Mouse (Mus musculus) adrenal gland, postnatal 25 days (tissue): ENCODE measurements around the gene Pdzd7. TPM values are rescaled to one million over a fixed set of nuclear protein-coding genes. Genes with fewer than 3 reads are reported as not detected.

Source experiments
- DNase-seq: peaks from one replicate; pipeline ENCODE4 v3.0.0; 2021; ENCODE audit warnings: mixed read lengths
- total RNA-seq: library from RNA; stranded (reverse); gene quantifications from 2 replicates; pipeline ENCODE4 v1.2.3, GENCODE M21; 2021

Pdzd7 gene
- total RNA-seq, 1 experiment from 2014 or later: 0.52 TPM

DNA sequence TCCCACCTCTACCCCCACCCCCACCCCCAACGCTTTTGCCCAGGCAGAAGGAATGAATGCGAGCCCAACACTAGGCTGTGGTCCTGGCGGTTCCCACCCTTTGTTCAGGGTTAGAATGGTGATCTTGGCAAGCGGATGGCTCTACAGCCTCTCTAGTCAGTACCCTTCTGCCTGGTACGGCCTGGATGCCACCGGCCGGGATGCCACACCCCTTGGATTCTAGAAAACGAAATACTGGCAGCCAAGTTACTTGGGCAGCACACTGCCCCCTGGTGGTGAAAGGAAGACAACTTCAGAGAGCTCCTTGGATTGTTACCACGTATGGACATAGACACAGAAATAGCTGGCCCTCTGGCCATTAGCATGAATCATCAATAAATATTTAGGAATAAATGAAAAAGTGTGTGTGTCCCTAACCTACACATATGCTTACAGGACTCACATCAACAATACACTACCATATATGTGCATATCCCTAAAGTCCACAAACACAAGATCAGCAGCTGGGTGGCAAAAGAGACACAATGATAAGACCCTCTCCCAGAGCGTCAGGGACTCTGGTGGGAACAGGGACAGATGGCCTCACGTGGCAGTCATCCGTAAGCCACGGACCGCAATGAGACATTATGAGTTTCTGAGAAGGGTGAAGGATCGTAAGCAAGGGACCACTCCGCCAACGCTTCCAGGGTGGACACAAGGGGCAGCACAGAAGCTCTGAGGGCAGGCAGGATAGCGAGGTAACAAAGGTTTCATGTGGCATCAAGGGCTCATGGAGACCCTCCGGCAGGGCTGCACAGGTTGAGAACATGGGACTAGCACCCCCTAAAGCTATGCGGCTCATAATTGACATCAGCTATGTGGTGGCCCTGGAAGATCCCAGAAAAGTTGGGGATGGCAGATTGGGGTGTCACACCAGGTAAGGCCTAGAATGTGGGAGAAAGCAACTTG, 14.5 kb downstream of the Pdzd7 start:
- peak; percentile 75 for DNase-seq

DNA sequence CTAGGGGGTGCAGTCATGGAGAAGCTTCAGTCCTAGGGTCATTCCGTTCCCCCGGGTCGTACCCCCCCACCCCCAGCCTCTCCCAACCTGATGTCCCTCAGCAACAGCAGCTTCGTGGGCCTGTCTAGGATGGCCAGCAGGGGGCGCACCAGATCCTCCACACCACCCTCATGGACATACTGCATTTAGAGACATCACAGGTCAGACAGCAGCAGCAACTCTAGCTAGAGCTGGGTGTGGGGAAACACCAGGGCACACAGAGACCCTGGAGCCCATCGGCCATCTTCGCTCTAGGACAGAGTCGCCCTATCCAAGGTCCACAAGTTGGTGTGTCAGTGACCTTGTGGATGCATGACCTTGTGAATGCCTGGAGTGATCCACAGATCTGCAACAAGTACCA, 15.4 kb downstream of the Pdzd7 start:
- DNase-seq: peak; percentile 71

DNA sequence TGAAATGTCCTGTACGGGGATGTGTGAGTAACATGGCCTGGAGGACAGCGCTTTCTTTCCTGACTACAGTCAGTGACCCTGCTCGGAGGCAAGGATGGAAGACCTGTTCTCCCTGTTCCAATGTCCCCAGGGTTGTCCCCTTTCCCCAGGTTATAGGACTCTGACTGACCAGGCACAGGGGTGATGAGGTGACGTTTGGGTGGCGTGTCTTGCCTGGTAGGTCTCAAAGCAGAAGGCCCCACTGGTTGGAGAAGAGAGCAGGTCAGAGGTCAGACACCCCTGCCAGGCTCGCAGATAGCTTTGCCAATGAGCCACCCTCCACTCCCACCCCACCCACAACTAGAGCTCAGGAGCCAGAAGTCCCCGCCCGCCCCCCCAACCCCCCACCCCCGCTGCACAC, 15.9 kb downstream of the Pdzd7 start:
- no peak for DNase-seq

GRCm38 (mm10) chr19:45028746-45029145, 16.8 kb downstream of the Pdzd7 start:
- no peak for DNase-seq

GRCm38 (mm10) chr19:45027848-45028247, 17.7 kb downstream of the Pdzd7 start:
- DNase-seq: no peak

- no peak for DNase-seq
These were observed 18.4 kb downstream of the Pdzd7 start for GRCm38 (mm10) chr19:45026958-45027670.

DNA sequence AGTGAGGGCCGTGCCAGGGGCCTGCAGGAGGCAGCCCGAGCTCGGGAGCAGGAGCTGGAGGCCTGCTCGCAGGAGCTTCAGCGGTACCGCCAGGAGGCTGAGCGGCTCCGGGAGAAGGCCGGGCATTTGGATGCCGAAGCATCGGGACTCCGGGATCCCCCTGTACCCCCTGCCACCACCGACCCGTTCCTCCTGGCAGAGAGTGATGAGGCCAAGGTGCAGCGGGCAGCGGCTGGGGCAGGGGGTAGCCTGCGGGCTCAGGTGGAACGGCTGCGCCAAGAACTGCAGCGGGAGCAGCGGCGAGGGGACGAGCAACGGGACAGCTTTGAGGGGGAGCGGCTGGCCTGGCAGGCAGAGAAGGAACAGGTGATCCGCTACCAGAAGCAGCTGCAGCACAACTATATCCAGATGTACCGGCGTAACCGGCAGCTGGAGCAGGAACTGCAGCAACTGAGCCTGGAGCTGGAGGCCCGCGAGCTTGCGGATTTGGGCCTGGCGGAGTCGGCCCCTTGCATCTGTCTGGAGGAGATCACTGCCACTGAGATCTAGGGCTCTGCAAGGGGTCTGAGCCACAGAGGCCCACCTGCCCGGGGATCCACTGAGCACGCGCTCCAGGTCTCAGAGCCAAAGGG, 19.5 kb downstream of the Pdzd7 start:
- DNase-seq: no peak

GRCm38 (mm10) chr19:45024775-45025174, 20.7 kb downstream of the Pdzd7 start:
- no peak for DNase-seq

- DNase-seq: no peak
These were observed 21.5 kb downstream of the Pdzd7 start for GRCm38 (mm10) chr19:45023993-45024392.

DNA sequence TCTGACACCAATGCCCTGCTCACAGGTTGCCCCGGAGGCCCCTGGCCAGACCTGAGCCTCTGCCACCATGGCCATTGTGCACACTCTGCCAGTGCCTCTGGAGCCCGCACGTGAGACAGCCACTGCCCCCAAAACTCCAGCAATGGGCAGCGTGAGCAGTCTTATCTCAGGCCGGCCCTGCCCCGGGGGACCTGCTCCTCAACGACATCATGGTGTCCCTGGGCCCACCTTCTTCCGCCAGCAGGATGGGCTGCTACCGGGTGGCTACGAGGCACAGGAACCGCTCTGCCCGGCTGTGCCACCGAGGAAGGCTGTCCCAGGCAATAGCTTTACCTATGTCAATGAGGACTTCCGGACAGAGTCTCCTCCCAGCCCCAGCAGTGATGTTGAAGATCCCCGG, 24.2 kb downstream of the Pdzd7 start:
- DNase-seq: no peak

DNA sequence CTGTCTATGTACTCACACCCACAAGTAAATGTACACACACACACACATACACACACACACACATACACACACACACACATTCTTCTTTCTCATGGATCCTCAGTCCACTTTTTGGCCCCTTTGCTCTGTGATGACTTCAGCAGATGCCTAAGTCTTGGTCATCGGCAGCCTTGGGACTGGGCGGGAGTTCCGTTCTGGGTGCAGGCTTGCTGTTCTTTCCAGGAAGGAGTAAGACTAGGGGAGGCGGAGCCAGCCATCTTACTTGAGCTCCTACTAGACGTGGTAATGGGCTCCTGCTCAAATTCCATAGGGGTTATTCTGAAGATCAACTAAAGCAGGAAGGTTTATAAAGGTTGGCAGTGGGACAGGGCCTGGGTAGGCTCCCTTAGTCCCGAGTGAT, 25.2 kb downstream of the Pdzd7 start:
- DNase-seq: peak; percentile 72

GRCm38 (mm10) chr19:45018351-45018831, 27.1 kb downstream of the Pdzd7 start:
- no peak for DNase-seq

- DNase-seq: peak; percentile 93
These were observed 27.6 kb downstream of the Pdzd7 start for GRCm38 (mm10) chr19:45017909-45018308.

DNA sequence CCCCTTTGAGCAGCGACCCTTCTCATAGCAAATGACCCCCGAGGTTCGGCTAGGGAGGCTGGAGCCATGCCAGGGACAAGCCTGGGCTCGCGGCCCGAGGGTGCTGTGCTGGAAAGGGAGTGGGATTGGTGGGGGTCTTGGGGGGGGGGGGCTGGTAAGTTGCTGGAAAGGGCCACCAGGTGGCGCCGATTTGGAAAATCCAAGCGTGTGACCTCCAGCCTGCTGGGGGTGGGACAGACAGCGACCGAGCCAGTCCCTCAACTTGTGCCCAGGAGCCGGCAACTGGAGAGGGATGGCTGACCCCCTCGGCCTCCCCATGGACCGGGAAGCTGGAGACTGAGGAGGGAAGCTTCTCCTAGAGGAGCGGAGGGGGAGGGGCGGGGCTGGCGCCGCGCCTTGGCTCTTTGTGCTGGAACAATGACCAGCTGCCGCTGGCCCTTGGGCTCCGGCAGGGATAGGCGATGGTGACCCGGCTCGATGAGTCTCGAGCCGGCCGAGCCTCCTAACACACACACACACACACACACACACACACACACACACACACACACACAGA, 28.2 kb downstream of the Pdzd7 start:
- peak; percentile 82 for DNase-seq

GRCm38 (mm10) chr19:45016341-45017215, 28.9 kb downstream of the Pdzd7 start:
- DNase-seq: peak; percentile 82

DNA sequence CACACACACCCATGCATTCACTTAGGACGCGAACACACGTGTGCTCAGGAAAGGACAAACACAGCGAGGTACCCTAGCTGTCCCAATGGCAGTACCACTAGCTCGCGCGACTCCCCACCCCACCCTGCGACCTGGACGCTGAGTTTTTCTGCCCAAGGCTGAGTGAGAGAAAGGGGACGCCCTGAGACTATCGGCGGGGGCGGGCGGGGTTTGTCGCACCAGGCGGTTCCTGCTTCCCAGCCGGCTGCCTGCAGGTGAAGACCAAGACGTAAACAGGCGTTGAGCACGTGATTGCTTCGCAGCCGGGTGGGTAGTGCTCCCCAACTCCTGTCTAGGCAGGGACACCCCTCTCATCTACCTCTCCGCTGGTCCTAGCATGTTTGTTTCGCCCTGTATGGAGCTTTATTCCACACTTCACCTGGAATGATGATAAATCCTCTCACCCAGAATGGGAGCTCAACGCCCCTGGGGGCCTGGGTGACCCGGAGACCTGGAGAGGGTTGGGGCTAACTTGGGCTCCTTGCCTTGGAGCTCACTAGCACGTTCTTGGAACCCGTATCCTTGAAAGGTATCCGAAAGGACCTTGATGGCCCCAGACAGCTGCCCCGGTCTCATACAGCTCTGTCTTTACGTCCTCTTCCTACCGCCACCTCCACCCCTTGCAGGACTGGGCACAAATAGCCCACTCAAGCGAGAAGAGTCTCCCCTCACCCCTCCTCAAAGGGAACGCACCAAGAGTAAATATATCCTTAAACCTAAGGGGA, 29.8 kb downstream of the Pdzd7 start:
- DNase-seq: peak; percentile 75

DNA sequence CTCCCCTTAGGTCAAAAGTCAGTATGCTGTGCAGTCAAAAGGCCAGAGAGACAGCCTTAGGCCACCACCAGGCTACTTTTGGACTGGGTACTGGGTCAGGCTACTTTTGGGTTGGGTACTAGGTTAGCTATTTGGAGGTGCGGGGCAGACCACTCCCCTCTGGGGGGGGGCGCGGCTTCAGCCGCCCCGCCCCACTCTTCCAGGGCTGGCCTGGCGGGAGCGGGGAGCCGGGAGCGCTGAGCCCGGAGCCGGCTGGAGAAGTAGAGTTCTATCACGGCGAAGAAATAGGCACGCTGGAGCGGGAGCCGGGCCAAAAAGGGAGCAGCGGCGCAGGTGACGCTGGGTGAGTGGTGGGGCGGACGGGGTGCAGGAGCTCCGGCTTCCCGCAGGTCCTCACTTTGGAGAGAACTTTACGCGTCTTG, 30.5 kb downstream of the Pdzd7 start:
- peak; percentile 79 for DNase-seq

DNA sequence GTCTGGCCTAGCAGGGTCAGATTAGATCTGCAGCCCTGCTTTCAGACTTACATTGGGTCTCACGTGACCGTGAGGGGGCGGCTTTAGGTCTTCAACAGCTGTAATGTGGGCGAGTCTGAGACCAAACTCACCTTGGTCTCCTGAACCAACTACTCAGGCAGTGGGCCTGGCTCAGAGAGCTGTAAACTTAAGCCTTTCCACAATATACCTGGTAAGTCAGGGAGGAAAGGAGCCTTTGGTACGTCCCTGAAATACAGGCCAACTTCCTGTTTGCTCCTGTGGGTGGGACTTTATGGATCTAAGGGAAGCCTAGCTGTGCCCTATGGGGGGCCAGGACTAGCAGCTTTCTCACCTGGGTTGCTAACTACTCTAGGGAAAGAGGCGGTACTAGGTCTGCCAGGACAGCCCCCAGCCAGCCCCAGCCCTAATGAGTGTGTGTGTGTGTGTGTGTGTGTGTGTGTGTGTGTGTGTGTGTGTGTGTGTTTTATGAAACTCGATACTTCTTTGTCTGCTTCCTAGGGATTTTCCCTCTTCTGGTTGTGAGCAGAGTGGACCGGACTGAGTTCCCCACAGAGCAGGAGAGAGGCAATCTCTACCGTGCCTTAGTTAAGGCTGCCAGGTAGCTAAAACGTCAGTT, 31.1 kb downstream of the Pdzd7 start, which contains the start of gene Lzts2:
Gene Lzts2 (plus strand): TSS at position 80 of the 637 bp plus-strand sequence.
- no peak for DNase-seq

DNA sequence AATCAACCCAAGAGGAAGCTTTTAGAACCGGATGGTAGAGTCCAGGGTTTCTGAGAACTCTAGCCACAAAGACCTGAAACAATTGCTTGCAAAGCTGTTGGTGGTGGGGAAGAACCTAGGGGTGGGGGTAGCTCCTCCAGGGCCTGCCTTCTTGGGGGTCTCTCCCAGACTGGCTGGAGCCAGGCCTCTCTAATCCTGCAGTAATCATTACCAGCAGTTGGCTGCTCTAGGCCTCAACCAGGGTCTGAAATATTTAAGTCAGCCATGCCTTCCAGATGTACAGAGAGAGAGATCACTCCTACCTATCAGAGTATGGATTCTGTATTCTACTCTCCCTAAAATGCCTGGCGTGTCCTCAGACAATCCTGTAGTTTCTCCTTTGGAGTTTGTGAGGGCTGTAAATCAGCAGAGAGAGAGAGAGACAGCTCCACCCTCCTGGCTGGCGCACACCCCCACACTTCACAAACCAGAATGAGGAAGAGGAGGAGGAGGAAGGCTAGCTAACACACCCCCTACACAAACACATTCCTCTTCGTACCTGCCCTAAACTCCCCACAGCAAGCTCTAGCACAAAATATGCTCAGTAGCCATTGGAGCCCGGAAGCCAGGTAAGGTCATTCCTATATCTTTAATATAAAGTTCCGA, 31.8 kb downstream of the Pdzd7 start:
- no peak for DNase-seq
